Mouse (Mus musculus): Measurements from ENCODE around the gene Dusp28. TPM values are rescaled to one million over a fixed set of nuclear protein-coding genes. Genes with fewer than 3 reads are reported as not detected.

The Dusp28 gene
- total and polyA plus RNA-seq, 3 experiments = 11.9 to 12.0 TPM; not detected in 1

- no peak for TF ChIP-seq RAD21 (IDR thresholded peaks at IDR 0.05; ENCODE audit: low read depth, low read length)
- TF ChIP-seq POLR2AphosphoS5 (IDR thresholded peaks at IDR 0.05; ENCODE audit: borderline replicate concordance, low read depth, low read length) = peak; percentile 76; the same call in 1 of the 2 replicates
- peak; percentile 57 for TF ChIP-seq TCF12 (IDR thresholded peaks at IDR 0.05; ENCODE audit: low read depth, low read length)
- TF ChIP-seq SMC3 (IDR thresholded peaks at IDR 0.05; ENCODE audit: low read depth, low read length) = no peak
- TF ChIP-seq ETS1 (IDR thresholded peaks at IDR 0.05; ENCODE audit: low read depth, low read length) = peak; percentile 82
- TF ChIP-seq KAT2A (conservative IDR thresholded peaks at IDR 0.05; ENCODE audit: low read depth, low read length) = peak; percentile 94
- peak; percentile 98 for TF ChIP-seq SIN3A (IDR thresholded peaks at IDR 0.05; ENCODE audit: low read length)
- peak; percentile 80 to 99 for TF ChIP-seq POLR2A (IDR thresholded peaks at IDR 0.05; ENCODE audit: control insufficient read depth in 1 of 2, insufficient read depth in 1 of 2, low read depth in 1 of 2, low read length in 2 of 2, poor library complexity in 1 of 2)
- peak; percentile 96 for TF ChIP-seq POLR2AphosphoS2 (IDR thresholded peaks at IDR 0.05; ENCODE audit: low read length)
- TF ChIP-seq ZNF384 (IDR thresholded peaks at IDR 0.05; ENCODE audit: low read depth, low read length) = no peak
- peak; percentile 82 for TF ChIP-seq ZMIZ1 (IDR thresholded peaks at IDR 0.05; ENCODE audit: low read depth, low read length)
- TF ChIP-seq UBTF (IDR thresholded peaks at IDR 0.05; ENCODE audit: borderline replicate concordance, insufficient read depth, low read depth, low read length) = no peak
- peak; percentile 98 for TF ChIP-seq USF1 (IDR thresholded peaks at IDR 0.05; ENCODE audit: low read depth, low read length)
- no peak for TF ChIP-seq GATA1 (IDR thresholded peaks at IDR 0.05; ENCODE audit: low read depth, low read length)
- no peak for TF ChIP-seq CTCF (IDR thresholded peaks at IDR 0.05 in 2 of 3, conservative IDR thresholded peaks at IDR 0.05 in 1 of 3; ENCODE audit: control insufficient read depth in 1 of 3, insufficient read depth in 1 of 3, low read depth in 2 of 3, low read length in 3 of 3, poor library complexity in 1 of 3, severe bottlenecking in 1 of 3)
- peak; percentile 99 for TF ChIP-seq ELF1 (IDR thresholded peaks at IDR 0.05; ENCODE audit: low read depth, low read length)
- TF ChIP-seq HCFC1 (IDR thresholded peaks at IDR 0.05; ENCODE audit: low read depth, low read length) = peak; percentile 97
- TF ChIP-seq MXI1 (IDR thresholded peaks at IDR 0.05; ENCODE audit: low read depth, low read length) = peak; percentile 98
- no peak for TF ChIP-seq GABPA (IDR thresholded peaks at IDR 0.05; ENCODE audit: low read depth, low read length)
- TF ChIP-seq CHD1 (IDR thresholded peaks at IDR 0.05; ENCODE audit: low read depth, low read length) = no peak
Observed at GRCm38 (mm10) chr1:92934182-92934827, 27.5 kb downstream of the Dusp28 start, which contains the start of gene Capn10 (continued).

- Histone ChIP-seq H3K27me3 (ENCODE audit: control insufficient read depth in 1 of 2, insufficient read depth in 2 of 2, low read length in 2 of 2) (no peaks in the 10 kb centered on the region), H3K9me3 (replicated peaks; ENCODE audit: insufficient read depth, low read length) (no peaks in the 10 kb centered on the region), H3K4me1 (ENCODE audit: control insufficient read depth in 1 of 2, insufficient read depth in 2 of 2, low read length in 2 of 2) (peaks cover 4 to 22% of the 10 kb centered on the region in 2 experiments), H3K27ac (ENCODE audit: control insufficient read depth, low read depth, low read length) (peak overlapping the region; percentile 29), H3K9ac (ENCODE audit: control insufficient read depth, low read depth, low read length, poor library complexity, severe bottlenecking) (peak overlapping the region; percentile 87), H3K36me3 (ENCODE audit: control insufficient read depth in 1 of 2, insufficient read depth in 2 of 2, low read length in 2 of 2) (peaks cover 0 to 13% of the 10 kb centered on the region in 2 experiments; a peak in 2 of 4 replicates), H3K79me2 (ENCODE audit: control insufficient read depth, insufficient read depth, low read length, poor library complexity) (peaks cover 12% of the 10 kb centered on the region), H3K4me3 (ENCODE audit: control insufficient read depth in 1 of 2, insufficient read depth in 1 of 2, low read depth in 2 of 2, low read length in 2 of 2) (peak overlapping the region; percentile 70 to 85)
- peak; percentile 94 for DNase-seq (ENCODE audit: low read depth, low spot score)
- TF ChIP-seq NRF1 (IDR thresholded peaks at IDR 0.05; ENCODE audit: insufficient read depth, low read depth, low read length, poor library complexity, severe bottlenecking) (no peak), E2F4 (IDR thresholded peaks at IDR 0.05; ENCODE audit: borderline replicate concordance, low read depth, low read length) (no peak), MXI1 (IDR thresholded peaks at IDR 0.05; ENCODE audit: low read depth, low read length) (peak; percentile 99), POLR2A (IDR thresholded peaks at IDR 0.05; ENCODE audit: control insufficient read depth in 1 of 2, insufficient read depth in 1 of 2, low read depth in 1 of 2, low read length in 2 of 2, poor library complexity in 1 of 2) (no peak), CTCF (IDR thresholded peaks at IDR 0.05 in 2 of 3, conservative IDR thresholded peaks at IDR 0.05 in 1 of 3; ENCODE audit: control insufficient read depth in 1 of 3, insufficient read depth in 1 of 3, low read depth in 2 of 3, low read length in 3 of 3, poor library complexity in 1 of 3, severe bottlenecking in 1 of 3) (no peak), BHLHE40 (IDR thresholded peaks at IDR 0.05; ENCODE audit: borderline replicate concordance, low read depth, low read length) (peak; percentile 69; the same call in 1 of the 2 replicates), ZNF384 (IDR thresholded peaks at IDR 0.05; ENCODE audit: low read depth, low read length) (peak; percentile 89), USF2 (IDR thresholded peaks at IDR 0.05; ENCODE audit: borderline replicate concordance in 1 of 2, insufficient read depth in 1 of 2, low read depth in 1 of 2, low read length in 2 of 2) (no peak), ELF1 (IDR thresholded peaks at IDR 0.05; ENCODE audit: low read depth, low read length) (no peak), GATA1 (IDR thresholded peaks at IDR 0.05; ENCODE audit: low read depth, low read length) (peak; percentile 87), TBP (IDR thresholded peaks at IDR 0.05; ENCODE audit: low read depth, low read length) (no peak), ZC3H11A (IDR thresholded peaks at IDR 0.05; ENCODE audit: low read depth, low read length) (no peak), CHD1 (IDR thresholded peaks at IDR 0.05; ENCODE audit: low read depth, low read length) (0 out of 2 replicates have a peak, but pooled peaks have one; percentile 36), MAFK (IDR thresholded peaks at IDR 0.05; ENCODE audit: borderline replicate concordance, low read depth, low read length) (no peak), SMC3 (IDR thresholded peaks at IDR 0.05; ENCODE audit: low read depth, low read length) (no peak), POLR2AphosphoS2 (IDR thresholded peaks at IDR 0.05; ENCODE audit: low read length) (no peak), MYC (IDR thresholded peaks at IDR 0.05; ENCODE audit: low read depth, low read length) (peak; percentile 73; the same call in 1 of the 2 replicates), TAL1 (IDR thresholded peaks at IDR 0.05; ENCODE audit: low read length) (peak; percentile 52)
Observed at GRCm38 (mm10) chr1:92935054-92935962, 28.5 kb downstream of the Dusp28 start.

Measured in MEL (cell line).